Mouse (Mus musculus): ENCODE results near the gene Pgm2. TPM values are rescaled to one million over a fixed set of nuclear protein-coding genes. Genes with fewer than 3 reads are reported as not detected.

Gene Pgm2
- total and polyA plus RNA-seq, 3 experiments: 9.8 to 27.2 (median 22.5) TPM

GRCm38 (mm10) chr5:64064401-64064800, 28.3 kb upstream of the Pgm2 start (continued):
- TF ChIP-seq BHLHE40 (IDR thresholded peaks at IDR 0.05; ENCODE audit: low read depth, low read length): no peak
- TF ChIP-seq ETS1 (conservative IDR thresholded peaks at IDR 0.05; ENCODE audit: low read depth, low read length): no peak
- no peak for TF ChIP-seq TCF12 (IDR thresholded peaks at IDR 0.05; ENCODE audit: low read depth, low read length)
- no peak for TF ChIP-seq HCFC1 (IDR thresholded peaks at IDR 0.05; ENCODE audit: low read depth, low read length)

- no peak for TF ChIP-seq MAX (IDR thresholded peaks at IDR 0.05; ENCODE audit: low read length)
- TF ChIP-seq JUND (conservative IDR thresholded peaks at IDR 0.05; ENCODE audit: low read depth, low read length): no peak
- no peak for TF ChIP-seq E2F4 (IDR thresholded peaks at IDR 0.05; ENCODE audit: insufficient replicate concordance, low read depth, low read length)
- no peak for TF ChIP-seq ZNF384 (IDR thresholded peaks at IDR 0.05; ENCODE audit: low read depth, low read length)
Measured at GRCm38 (mm10) chr5:64065497-64066046, 27.2 kb upstream of the Pgm2 start.

GRCm38 (mm10) chr5:64066159-64066558, 26.6 kb upstream of the Pgm2 start:
- no peaks in the 10 kb centered on the region for H3K27me3 ChIP-seq (replicated peaks)
- H3K9me3 ChIP-seq (replicated peaks; ENCODE audit: low read length): no peaks in the 10 kb centered on the region
- in situ Hi-C loops (cut with MboI; ENCODE audit: low pct_ligation_motif_present, low pct_unique_long_range_greater_than_20kb, low sequenced_read_pairs) (no loop called here), dilution Hi-C loops (cut with MboI; ENCODE audit: extremely low pct_ligation_motif_present, extremely low pct_unique_long_range_greater_than_20kb, low sequenced_read_pairs) (loop anchor here (25.0 kb wide), 1 partner anchor 154 kb away; no protein-coding TSS in a partner anchor)
- H3K4me3 ChIP-seq (replicated peaks in 1 of 3; ENCODE audit: low read depth in 2 of 3, low read length in 2 of 3, poor library complexity in 1 of 3): no peak overlapping the region
- H3K79me2 ChIP-seq (replicated peaks; ENCODE audit: control insufficient read depth, extremely low read depth, insufficient read depth, poor library complexity, severe bottlenecking): no peaks in the 10 kb centered on the region
- no peak overlapping the region for H3K4me2 ChIP-seq (ENCODE audit: insufficient read depth, low read depth, poor library complexity, severe bottlenecking)
- no peak for TF ChIP-seq ZMIZ1 (IDR thresholded peaks at IDR 0.05; ENCODE audit: low read depth, low read length)
- no peak for TF ChIP-seq UBTF (IDR thresholded peaks at IDR 0.05; ENCODE audit: low read depth, low read length)
- TF ChIP-seq USF1 (IDR thresholded peaks at IDR 0.05; ENCODE audit: low read depth, low read length): no peak
- no peak for TF ChIP-seq ZNF384 (IDR thresholded peaks at IDR 0.05; ENCODE audit: low read depth, low read length)
- TF ChIP-seq RCOR1 (conservative IDR thresholded peaks at IDR 0.05; ENCODE audit: low read depth, low read length): no peak
- no peak for TF ChIP-seq MAZ (IDR thresholded peaks at IDR 0.05; ENCODE audit: low read depth, low read length)
- TF ChIP-seq TCF12 (IDR thresholded peaks at IDR 0.05; ENCODE audit: low read depth, low read length): no peak
- no peak for TF ChIP-seq GABPA (IDR thresholded peaks at IDR 0.05; ENCODE audit: insufficient replicate concordance, low read depth, low read length)
- no peak for TF ChIP-seq NRF1 (IDR thresholded peaks at IDR 0.05; ENCODE audit: low read depth, low read length)
- no peak for TF ChIP-seq CHD2 (IDR thresholded peaks at IDR 0.05; ENCODE audit: low read length)
- no peak for TF ChIP-seq BHLHE40 (IDR thresholded peaks at IDR 0.05; ENCODE audit: low read depth, low read length)
- TF ChIP-seq POLR2AphosphoS2 (IDR thresholded peaks at IDR 0.05; ENCODE audit: low read depth, low read length): no peak
- TF ChIP-seq IRF4 (IDR thresholded peaks at IDR 0.05; ENCODE audit: low read depth, low read length): no peak
- no peak for TF ChIP-seq MXI1 (IDR thresholded peaks at IDR 0.05; ENCODE audit: low read depth, low read length)
- no peak for TF ChIP-seq ZKSCAN1 (IDR thresholded peaks at IDR 0.05; ENCODE audit: borderline replicate concordance, low read depth, low read length)
- no peak for TF ChIP-seq CTCF (conservative IDR thresholded peaks at IDR 0.05 in 1 of 2, IDR thresholded peaks at IDR 0.05 in 1 of 2; ENCODE audit: low read depth in 2 of 2, low read length in 2 of 2)
- TF ChIP-seq ZC3H11A (IDR thresholded peaks at IDR 0.05; ENCODE audit: low read depth, low read length): no peak
- H3K9ac ChIP-seq (ENCODE audit: insufficient read depth, low read depth): no peak overlapping the region
- no peak for DNase-seq (ENCODE audit: extremely low read depth)
- H3K4me1 ChIP-seq (ENCODE audit: control insufficient read depth in 1 of 2, insufficient read depth in 2 of 2): no peaks in the 10 kb centered on the region; a peak in 2 of 4 replicates
- H3K27ac ChIP-seq (ENCODE audit: insufficient read depth, low read depth): no peak overlapping the region
- no peaks in the 10 kb centered on the region for H3K36me3 ChIP-seq (replicated peaks in 1 of 2; ENCODE audit: control insufficient read depth in 1 of 2, insufficient read depth in 1 of 2, low read length in 1 of 2)

More at GRCm38 (mm10) chr5:64065497-64066046, 27.2 kb upstream of the Pgm2 start:
- Histone ChIP-seq H3K4me3 (replicated peaks in 1 of 3; ENCODE audit: low read depth in 2 of 3, low read length in 2 of 3, poor library complexity in 1 of 3) (no peak overlapping the region), H3K4me1 (ENCODE audit: control insufficient read depth in 1 of 2, insufficient read depth in 2 of 2) (no peaks in the 10 kb centered on the region; a peak in 2 of 4 replicates), H3K36me3 (replicated peaks in 1 of 2; ENCODE audit: control insufficient read depth in 1 of 2, insufficient read depth in 1 of 2, low read length in 1 of 2) (no peaks in the 10 kb centered on the region), H3K9ac (ENCODE audit: insufficient read depth, low read depth) (no peak overlapping the region), H3K79me2 (replicated peaks; ENCODE audit: control insufficient read depth, extremely low read depth, insufficient read depth, poor library complexity, severe bottlenecking) (no peaks in the 10 kb centered on the region), H3K27ac (ENCODE audit: insufficient read depth, low read depth) (no peak overlapping the region), H3K4me2 (ENCODE audit: insufficient read depth, low read depth, poor library complexity, severe bottlenecking) (no peak overlapping the region), H3K27me3 (replicated peaks) (no peaks in the 10 kb centered on the region), H3K9me3 (replicated peaks; ENCODE audit: low read length) (no peaks in the 10 kb centered on the region)
- in situ Hi-C loops (cut with MboI; ENCODE audit: low pct_ligation_motif_present, low pct_unique_long_range_greater_than_20kb, low sequenced_read_pairs) (no loop called here), dilution Hi-C loops (cut with MboI; ENCODE audit: extremely low pct_ligation_motif_present, extremely low pct_unique_long_range_greater_than_20kb, low sequenced_read_pairs) (loop anchor here (25.0 kb wide), 1 partner anchor 153 kb away; no protein-coding TSS in a partner anchor)
- DNase-seq (ENCODE audit: extremely low read depth): no peak

Data from CH12.LX (cell line).